Mouse (Mus musculus) limb, embryonic 10.5 days (tissue): ENCODE measurements around the gene Zfp773. TPM values are rescaled to one million over a fixed set of nuclear protein-coding genes. Genes with fewer than 3 reads are reported as not detected.

Source experiments
- polyA plus RNA-seq: library from polyadenylated mRNA; unstranded; fragments of >200 nt; fragmentation: Nextera tagmentation; extraction: Ambion mirVana; gene quantifications from 2 replicates; pipeline ENCODE4 v1.2.1, GENCODE M21; 2016

The Zfp773 gene
- polyA plus RNA-seq, 1 experiment from 2014 or later = 4.1 TPM

Other genes starting within 250 kb of the Zfp773 start
- 0.35 TPM in 1 of 2 replicates, not detected in the other for gene Aurkc, start 141.5 kb downstream of the Zfp773 start, polyA plus RNA-seq
- gene Zfp954, start 15.3 kb downstream of the Zfp773 start, polyA plus RNA-seq = 11.3 and 13.5 TPM in 2 replicates
- gene Zfp418, start 34.6 kb upstream of the Zfp773 start, polyA plus RNA-seq = 3.1 and 4.2 TPM in 2 replicates
- 10.0 and 10.4 TPM in 2 replicates for gene Zfp772, start 73.2 kb upstream of the Zfp773 start, polyA plus RNA-seq
- gene Vmn2r29, start 110.6 kb upstream of the Zfp773 start, polyA plus RNA-seq = 0.28 TPM in 2 replicates
- gene Gm45844, start 141.5 kb upstream of the Zfp773 start, polyA plus RNA-seq = 1.8 and 2.4 TPM in 2 replicates
- gene Clcn4, start 164.1 kb upstream of the Zfp773 start, polyA plus RNA-seq = 23.5 and 32.6 TPM in 2 replicates
- gene Vmn2r30, start 200.9 kb upstream of the Zfp773 start, polyA plus RNA-seq = not detected in 2 replicates
- not detected in 2 replicates for gene Gm45783, start 237.8 kb upstream of the Zfp773 start, polyA plus RNA-seq